ENCODE assay signal across 11 mouse cellular contexts in the genomic region with DNA sequence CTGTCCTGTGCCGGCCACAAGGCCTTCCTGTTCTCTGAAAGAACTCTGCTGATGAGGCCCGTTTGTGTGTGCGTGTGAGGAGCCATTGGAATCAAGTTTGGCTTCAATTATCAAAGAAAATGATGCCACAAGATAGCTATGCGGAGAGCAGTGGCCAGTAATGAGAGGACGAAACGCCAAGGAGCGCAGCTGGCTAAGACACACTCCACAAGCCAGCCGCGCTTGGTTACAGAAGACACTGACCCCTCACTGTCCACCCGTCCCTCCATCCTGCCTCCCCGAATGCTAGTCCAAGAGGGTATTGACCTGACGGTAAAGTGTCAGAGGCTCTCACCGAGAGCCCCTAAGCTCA. TPM values are rescaled to one million over a fixed set of nuclear protein-coding genes. Genes with fewer than 3 reads are reported as not detected.
A peak's percentile ranks its signal among the peaks of the same experiment; 100 is the strongest.
DNase-seq lines count a peak whose midpoint lies in the region; ATAC-seq and TF ChIP-seq lines count a peak whose summit lies in the region.
"Had no signal": no experiment of that assay in that cellular context is flagged by ENCODE, and none has a peak within 500 bp of the region (broad histone marks: within the 10 kb centered on the region; RNA-seq: fewer than 3 reads in every experiment).

No protein-coding gene starts in this region.

- peak overlapping the region; percentile 43 for H3K4me2 ChIP-seq in lung, embryonic 16.5 days (ENCODE audit: low read depth, low read length)
- H3K4me2 ChIP-seq in limb, embryonic 12.5 days = peak overlapping the region; percentile 88
- no peak overlapping the region; the same call in 1 of the 2 replicates for H3K4me2 ChIP-seq in stomach, postnatal 0 days (replicated peaks; ENCODE audit: low read depth)

- H3K27ac ChIP-seq in lung, embryonic 16.5 days (ENCODE audit: low read length) = peak overlapping the region; percentile 41; the same call in 1 of the 2 replicates
- peak overlapping the region; percentile 4; the same call in 1 of the 2 replicates for H3K27ac ChIP-seq in limb, embryonic 12.5 days
- H3K27ac ChIP-seq in stomach, postnatal 0 days (replicated peaks) = no peak overlapping the region

- no peaks in the 10 kb centered on the region for H3K9me3 ChIP-seq in lung, embryonic 16.5 days (ENCODE audit: control insufficient read depth, low read length)
- H3K9me3 ChIP-seq in limb, embryonic 12.5 days = no peaks in the 10 kb centered on the region
- no peaks in the 10 kb centered on the region for H3K9me3 ChIP-seq in stomach, postnatal 0 days (ENCODE audit: control insufficient read depth, low read length)

- peaks cover 72% of the 10 kb centered on the region for H3K4me1 ChIP-seq in lung, embryonic 16.5 days (replicated peaks; ENCODE audit: control insufficient read depth, insufficient read depth, low read length)
- H3K4me1 ChIP-seq in limb, embryonic 12.5 days (replicated peaks) = peaks cover 82% of the 10 kb centered on the region
- H3K4me1 ChIP-seq in stomach, postnatal 0 days (replicated peaks; ENCODE audit: control insufficient read depth, insufficient read depth) = no peaks in the 10 kb centered on the region; the same call in 1 of the 2 replicates

- peak overlapping the region; percentile 53 for H3K9ac ChIP-seq in lung, embryonic 16.5 days (ENCODE audit: low read length)
- peak overlapping the region; percentile 42; the same call in 1 of the 2 replicates for H3K9ac ChIP-seq in limb, embryonic 12.5 days (replicated peaks)
- H3K9ac ChIP-seq in stomach, postnatal 0 days (ENCODE audit: low read length) = 0 out of 2 replicates have a peak overlapping the region, but pooled peaks have one; percentile 18

- peak; percentile 28 to 32 for DNase-seq in cerebellum, postnatal 10 days
- no peak for DNase-seq in cerebellum, postnatal 14 days
- no peak for DNase-seq in lung, adult 18-20 months
- DNase-seq in stomach, postnatal 0 days (ENCODE audit: low spot score) = no peak
- no peak for DNase-seq in frontal cortex, postnatal 10 days (ENCODE audit: low spot score in 2 of 2)
- DNase-seq in cerebellum, adult 18-20 months = no peak
- DNase-seq: kidney, adult 18-20 months; left cerebral cortex, postnatal 4 days had no signal

- TF ChIP-seq CTCF in stomach, postnatal 0 days (IDR thresholded peaks at IDR 0.05; ENCODE audit: low read depth) = no peak

- ATAC-seq in lung, embryonic 16.5 days (ENCODE audit: low read depth) = no peak
- ATAC-seq in limb, embryonic 12.5 days (ENCODE audit: insufficient number of reproducible peaks, insufficient read depth, low FRiP score, low TSS enrichment, low read depth) = no peak
- ATAC-seq in stomach, postnatal 0 days (ENCODE audit: low FRiP score, low TSS enrichment) = no peak
- ATAC-seq: Patski had no signal

- H3K4me3 ChIP-seq in lung, embryonic 16.5 days (ENCODE audit: low read length) = 0 out of 2 replicates have a peak overlapping the region, but pooled peaks have one; percentile 13
- peak overlapping the region; percentile 92 for H3K4me3 ChIP-seq in limb, embryonic 12.5 days (replicated peaks)
- H3K4me3 ChIP-seq in stomach, postnatal 0 days (ENCODE audit: low read depth, low read length) = no peak overlapping the region

- H3K36me3 ChIP-seq in lung, embryonic 16.5 days (ENCODE audit: control insufficient read depth, insufficient read depth, low read length) = peaks cover 11% of the 10 kb centered on the region
- peaks cover 52% of the 10 kb centered on the region for H3K36me3 ChIP-seq in limb, embryonic 12.5 days
- peaks cover 7% of the 10 kb centered on the region; the same call in 1 of the 2 replicates for H3K36me3 ChIP-seq in stomach, postnatal 0 days (ENCODE audit: control insufficient read depth, insufficient read depth, low read length)

- WGBS in lung, embryonic 16.5 days = 39% methylated on average over 13 of the region's 13 CpGs
- WGBS in limb, embryonic 12.5 days = 30% methylated on average over 13 of the region's 13 CpGs
- 63% methylated on average over 13 of the region's 13 CpGs for WGBS in stomach, postnatal 0 days

- TF ChIP-seq EP300 in stomach, postnatal 0 days (optimal IDR thresholded peaks at IDR 0.05) = no peak

- no peaks in the 10 kb centered on the region for H3K27me3 ChIP-seq in lung, embryonic 16.5 days (ENCODE audit: control insufficient read depth, insufficient read depth, low read depth, low read length)
- H3K27me3 ChIP-seq in limb, embryonic 12.5 days = no peaks in the 10 kb centered on the region
- no peaks in the 10 kb centered on the region for H3K27me3 ChIP-seq in stomach, postnatal 0 days (ENCODE audit: control insufficient read depth, insufficient read depth, low read length)
- H3K27me3 ChIP-seq: Patski had no signal

RNA-seq across cellular contexts. Expression of a gene that starts 6.9 kb away (rescaled TPM):
- polyA plus RNA-seq in lung, embryonic 16.5 days (2015; fragmentation: Nextera tagmentation; extraction: Ambion mirVana) = 7.8 and 8.5 TPM in 2 replicates
- polyA plus RNA-seq in limb, embryonic 12.5 days (2016; fragmentation: Nextera tagmentation; extraction: Ambion mirVana) = 19.6 and 20.2 TPM in 2 replicates
- polyA plus RNA-seq in stomach, postnatal 0 days (2015; fragmentation: Nextera tagmentation; extraction: Ambion mirVana) = 2.6 and 2.7 TPM in 2 replicates

Comparison
In these comparisons a context has a peak if more than half of its experiments do, and no peak if none do; other contexts are left out.
1. DNase-seq: peak in cerebellum, postnatal 10 days (2 of 2); none in cerebellum, postnatal 14 days (0 of 2), lung, adult 18-20 months (0 of 2), stomach, postnatal 0 days (single experiment), frontal cortex, postnatal 10 days (0 of 2) and cerebellum, adult 18-20 months (0 of 2).
2. Peak in every context shown above with its lines, with median percentiles within 50 percentile points of each other: H3K9ac ChIP-seq.